Mouse (Mus musculus): ENCODE measurements around the gene Cdk2. TPM values are rescaled to one million over a fixed set of nuclear protein-coding genes. Genes with fewer than 3 reads are reported as not detected.

Gene Cdk2
- polyA plus RNA-seq, 1 experiment: 22.5 TPM

DNA sequence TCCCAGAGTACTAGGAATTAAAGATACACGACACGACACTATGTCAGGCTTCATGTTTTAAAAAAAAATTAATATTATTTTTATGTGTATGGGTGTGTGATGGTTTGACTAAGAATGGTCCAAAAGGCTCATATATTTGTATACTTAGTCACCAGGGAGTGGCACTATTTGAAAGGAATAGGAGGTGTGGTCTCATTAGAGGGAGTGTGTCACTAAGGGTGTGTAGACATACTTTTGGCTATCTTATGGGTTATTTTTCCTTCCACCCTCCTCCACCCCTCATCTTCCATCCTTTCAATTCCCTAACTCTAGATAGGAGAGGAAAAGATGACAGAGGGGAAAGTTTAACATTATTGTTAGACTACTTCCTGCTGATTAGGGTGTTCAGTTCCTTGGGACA lies 39.0 kb downstream of the Cdk2 start:
- DNase-seq (ENCODE audit: low read depth): no peak
- TF ChIP-seq POLR2A (IDR thresholded peaks at IDR 0.05; ENCODE audit: borderline replicate concordance, extremely low read depth, insufficient read depth, insufficient read length, poor library complexity, severe bottlenecking): no peak
- TF ChIP-seq CTCF (IDR thresholded peaks at IDR 0.05; ENCODE audit: borderline replicate concordance, extremely low read depth, insufficient read depth, insufficient read length): no peak

DNA sequence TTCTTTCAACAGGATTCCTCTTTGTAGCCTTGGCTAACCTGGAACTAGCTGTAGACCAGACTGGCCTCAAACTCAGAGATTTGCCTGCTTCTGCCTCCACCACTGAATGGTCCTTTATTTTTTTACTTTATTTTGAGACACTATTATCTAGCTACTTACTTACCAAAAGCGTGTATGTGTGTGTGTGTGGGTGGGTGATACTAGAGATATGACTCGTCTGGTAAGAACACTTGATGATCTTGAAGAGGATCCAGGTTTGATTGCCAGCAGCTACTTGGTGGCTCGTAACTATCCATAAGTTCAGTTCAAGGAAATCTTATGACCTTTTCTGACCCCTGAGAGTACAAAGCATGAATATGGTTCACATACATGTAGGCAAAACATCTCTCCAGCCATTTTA lies 39.5 kb downstream of the Cdk2 start:
- no peak for TF ChIP-seq CTCF (IDR thresholded peaks at IDR 0.05; ENCODE audit: borderline replicate concordance, extremely low read depth, insufficient read depth, insufficient read length)
- no peak for TF ChIP-seq POLR2A (IDR thresholded peaks at IDR 0.05; ENCODE audit: borderline replicate concordance, extremely low read depth, insufficient read depth, insufficient read length, poor library complexity, severe bottlenecking)

GRCm38 (mm10) chr10:128664808-128665207 lies 40.0 kb downstream of the Cdk2 start:
- TF ChIP-seq POLR2A (IDR thresholded peaks at IDR 0.05; ENCODE audit: borderline replicate concordance, extremely low read depth, insufficient read depth, insufficient read length, poor library complexity, severe bottlenecking) (no peak), CTCF (IDR thresholded peaks at IDR 0.05; ENCODE audit: borderline replicate concordance, extremely low read depth, insufficient read depth, insufficient read length) (no peak)
- no peak for DNase-seq (ENCODE audit: low read depth)

More for the DNA sequence above, 39.5 kb downstream of the Cdk2 start:
- no peak for DNase-seq (ENCODE audit: low read depth)

DNA sequence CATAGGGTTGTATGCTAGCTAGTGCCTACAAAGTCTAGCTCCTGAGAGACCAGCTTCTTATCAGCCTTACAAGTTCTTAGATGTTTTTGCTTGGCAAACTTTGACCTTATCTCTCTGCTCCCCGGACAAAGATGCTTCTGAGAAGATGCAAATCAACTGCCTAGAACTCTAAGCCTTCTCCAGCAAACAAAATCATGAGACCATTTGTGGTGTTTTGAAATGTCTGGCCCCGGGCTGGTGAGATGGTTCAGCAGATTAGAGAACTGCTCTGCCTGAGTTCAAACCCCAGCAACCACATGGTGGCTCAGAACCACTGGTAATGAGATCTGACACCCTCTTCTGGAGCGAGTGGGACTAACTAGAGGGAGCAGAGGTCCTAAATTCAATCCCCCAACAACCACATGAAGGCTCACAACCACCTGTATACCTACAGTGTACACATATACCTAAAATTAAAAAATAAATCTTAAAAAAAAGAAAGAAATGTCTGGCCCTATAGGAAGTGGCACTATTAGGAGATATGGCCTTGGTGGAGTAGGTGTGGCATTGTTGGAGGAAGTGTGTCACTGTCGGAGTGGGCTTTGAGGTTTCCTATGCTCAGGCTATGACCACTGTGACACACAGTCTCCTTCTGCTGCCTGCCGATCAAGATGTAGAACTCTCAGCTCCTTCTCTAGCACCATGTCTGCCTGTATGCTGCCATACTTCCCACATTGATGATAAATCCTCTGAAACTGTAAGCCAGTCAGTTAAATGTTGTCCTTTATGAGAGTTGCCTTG lies 41.2 kb downstream of the Cdk2 start:
- TF ChIP-seq POLR2A (IDR thresholded peaks at IDR 0.05; ENCODE audit: borderline replicate concordance, extremely low read depth, insufficient read depth, insufficient read length, poor library complexity, severe bottlenecking): no peak
- TF ChIP-seq CTCF (IDR thresholded peaks at IDR 0.05; ENCODE audit: borderline replicate concordance, extremely low read depth, insufficient read depth, insufficient read length): no peak
- no peak for DNase-seq (ENCODE audit: low read depth)

DNA sequence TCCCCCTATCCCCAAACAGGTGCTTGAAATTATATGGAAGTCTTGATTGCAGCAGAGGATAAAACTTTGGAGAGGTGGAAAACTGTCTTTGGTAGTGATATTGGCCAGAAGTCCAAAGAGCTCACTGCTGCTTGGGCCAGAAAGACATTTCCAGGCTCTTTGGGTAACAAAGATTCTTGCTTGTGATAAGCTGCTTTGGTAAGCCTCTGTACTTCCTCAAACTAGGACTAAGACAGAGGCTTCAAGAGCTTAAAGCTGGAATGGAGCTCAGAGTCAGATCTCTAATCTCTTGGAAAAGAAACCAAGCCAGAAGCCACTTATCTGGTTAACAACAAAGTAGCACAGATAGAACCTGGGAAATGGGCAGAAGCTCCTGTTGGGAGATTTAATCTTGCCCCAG lies 42.4 kb downstream of the Cdk2 start:
- TF ChIP-seq CTCF (IDR thresholded peaks at IDR 0.05; ENCODE audit: borderline replicate concordance, extremely low read depth, insufficient read depth, insufficient read length) (no peak), POLR2A (IDR thresholded peaks at IDR 0.05; ENCODE audit: borderline replicate concordance, extremely low read depth, insufficient read depth, insufficient read length, poor library complexity, severe bottlenecking) (no peak)
- DNase-seq (ENCODE audit: low read depth): no peak

- no peak for TF ChIP-seq CTCF (IDR thresholded peaks at IDR 0.05; ENCODE audit: borderline replicate concordance, extremely low read depth, insufficient read depth, insufficient read length)
- TF ChIP-seq POLR2A (IDR thresholded peaks at IDR 0.05; ENCODE audit: borderline replicate concordance, extremely low read depth, insufficient read depth, insufficient read length, poor library complexity, severe bottlenecking): no peak
- no peak for DNase-seq (ENCODE audit: low read depth)
Measured at GRCm38 (mm10) chr10:128659490-128659889, 45.3 kb downstream of the Cdk2 start.

DNA sequence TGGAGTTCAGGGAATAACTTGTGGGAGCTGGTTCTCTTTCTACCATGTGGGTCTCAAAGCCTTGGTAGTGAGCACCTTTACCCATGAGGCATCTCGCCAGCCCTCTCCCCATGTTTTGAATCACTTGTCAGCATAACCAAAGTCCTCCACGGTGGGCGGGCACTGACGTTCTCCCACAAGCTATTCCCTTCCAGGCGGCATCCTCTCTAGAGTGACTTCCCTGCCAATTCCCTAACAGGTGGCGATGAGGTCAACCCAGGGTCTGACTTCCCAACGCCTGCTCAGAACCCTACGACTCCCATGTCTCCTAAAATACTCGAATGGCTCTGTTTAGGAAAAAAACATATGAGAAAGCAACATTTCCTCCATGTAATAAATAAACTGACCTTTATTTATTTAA lies 47.0 kb downstream of the Cdk2 start:
- DNase-seq (ENCODE audit: low read depth): no peak
- TF ChIP-seq CTCF (IDR thresholded peaks at IDR 0.05; ENCODE audit: borderline replicate concordance, extremely low read depth, insufficient read depth, insufficient read length) (no peak), POLR2A (IDR thresholded peaks at IDR 0.05; ENCODE audit: borderline replicate concordance, extremely low read depth, insufficient read depth, insufficient read length, poor library complexity, severe bottlenecking) (no peak)

GRCm38 (mm10) chr10:128656731-128657130 lies 48.1 kb downstream of the Cdk2 start:
- TF ChIP-seq POLR2A (IDR thresholded peaks at IDR 0.05; ENCODE audit: borderline replicate concordance, extremely low read depth, insufficient read depth, insufficient read length, poor library complexity, severe bottlenecking): no peak
- no peak for TF ChIP-seq CTCF (IDR thresholded peaks at IDR 0.05; ENCODE audit: borderline replicate concordance, extremely low read depth, insufficient read depth, insufficient read length)
- DNase-seq (ENCODE audit: low read depth): no peak

- no peak for DNase-seq (ENCODE audit: low read depth)
- TF ChIP-seq CTCF (IDR thresholded peaks at IDR 0.05; ENCODE audit: borderline replicate concordance, extremely low read depth, insufficient read depth, insufficient read length): no peak
- TF ChIP-seq POLR2A (IDR thresholded peaks at IDR 0.05; ENCODE audit: borderline replicate concordance, extremely low read depth, insufficient read depth, insufficient read length, poor library complexity, severe bottlenecking): no peak
Measured at GRCm38 (mm10) chr10:128655254-128655653, 49.6 kb downstream of the Cdk2 start.

DNA sequence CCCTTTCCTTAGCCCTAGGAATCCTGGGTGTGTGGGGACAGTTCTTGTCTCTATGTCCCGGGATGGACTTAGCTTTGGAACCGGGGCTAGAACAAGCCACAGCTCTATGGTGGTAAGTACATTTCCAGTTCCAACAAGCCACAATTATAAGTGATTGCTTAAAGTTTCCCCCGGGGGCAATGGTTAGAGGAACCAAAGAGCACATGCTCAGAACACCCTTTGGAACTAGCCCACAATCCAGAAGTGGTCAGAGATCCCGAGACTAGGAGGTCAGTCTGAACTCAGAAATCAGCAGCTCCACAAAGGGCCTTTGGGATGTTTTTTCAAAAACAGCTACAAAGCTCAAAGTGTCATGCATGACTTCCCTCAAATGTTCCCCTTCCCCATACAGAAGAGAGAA lies 51.0 kb downstream of the Cdk2 start:
- TF ChIP-seq CTCF (IDR thresholded peaks at IDR 0.05; ENCODE audit: borderline replicate concordance, extremely low read depth, insufficient read depth, insufficient read length): no peak
- DNase-seq (ENCODE audit: low read depth): no peak

Other genes starting within 250 kb of the Cdk2 start
- gene Smarcc2, start 245.8 kb downstream of the Cdk2 start, polyA plus RNA-seq (2012; rRNA removed): 377 and 390 TPM in 2 replicates
- gene Myl6, start 210.9 kb downstream of the Cdk2 start, polyA plus RNA-seq (2012; rRNA removed): 1,007 and 1,045 TPM in 2 replicates
- gene Myl6b, start 206.3 kb downstream of the Cdk2 start, polyA plus RNA-seq (2012; rRNA removed): 31.6 and 36.4 TPM in 2 replicates
- gene Esyt1, start 179.2 kb downstream of the Cdk2 start, polyA plus RNA-seq (2012; rRNA removed): 15.4 and 20.1 TPM in 2 replicates
- 19.3 and 23.1 TPM in 2 replicates for gene Zc3h10, start 157.3 kb downstream of the Cdk2 start, polyA plus RNA-seq (2012; rRNA removed)
- 2,223 TPM in 2 replicates for gene Rpl41, start 155.7 kb downstream of the Cdk2 start, polyA plus RNA-seq (2012; rRNA removed)
- gene Pa2g4, start 139.0 kb downstream of the Cdk2 start, polyA plus RNA-seq (2012; rRNA removed): 117 and 123 TPM in 2 replicates
- gene Erbb3, start 115.4 kb downstream of the Cdk2 start, polyA plus RNA-seq (2012; rRNA removed): 0.87 and 1.5 TPM in 2 replicates
- 896 and 1,032 TPM in 2 replicates for gene Rps26, start 78.3 kb downstream of the Cdk2 start, polyA plus RNA-seq (2012; rRNA removed)
- 18.8 and 31.3 TPM in 2 replicates for gene Ikzf4, start 59.0 kb downstream of the Cdk2 start, polyA plus RNA-seq (2012; rRNA removed)
- gene Suox, start 31.0 kb downstream of the Cdk2 start, polyA plus RNA-seq (2012; rRNA removed): 10.8 and 11.4 TPM in 2 replicates
- gene Rab5b, start 8.8 kb downstream of the Cdk2 start, polyA plus RNA-seq (2012; rRNA removed): 108 and 116 TPM in 2 replicates
- 1.1 and 1.5 TPM in 2 replicates for gene Pmel, start 836 bp downstream of the Cdk2 start, polyA plus RNA-seq (2012; rRNA removed)
- 8.6 and 8.8 TPM in 2 replicates for gene Dgka, start 39.8 kb upstream of the Cdk2 start, polyA plus RNA-seq (2012; rRNA removed)
- gene Pym1, start 42.9 kb upstream of the Cdk2 start, polyA plus RNA-seq (2012; rRNA removed): 58.2 and 65.4 TPM in 2 replicates
- 0.54 and 0.77 TPM in 2 replicates for gene Mmp19, start 85.9 kb upstream of the Cdk2 start, polyA plus RNA-seq (2012; rRNA removed)
- 18.6 and 30.5 TPM in 2 replicates for gene Dnajc14, start 99.0 kb upstream of the Cdk2 start, polyA plus RNA-seq (2012; rRNA removed)
- gene Tmem198b, start 99.3 kb upstream of the Cdk2 start, polyA plus RNA-seq (2012; rRNA removed): 24.2 and 29.0 TPM in 2 replicates
- 79.6 and 82.0 TPM in 2 replicates for gene Sarnp, start 112.3 kb upstream of the Cdk2 start, polyA plus RNA-seq (2012; rRNA removed)
- gene Ormdl2, start 116.6 kb upstream of the Cdk2 start, polyA plus RNA-seq (2012; rRNA removed): 22.6 and 33.7 TPM in 2 replicates
- gene Gdf11, start 186.7 kb upstream of the Cdk2 start, polyA plus RNA-seq (2012; rRNA removed): 10.1 and 17.4 TPM in 2 replicates
- gene Cd63, start 196.0 kb upstream of the Cdk2 start, polyA plus RNA-seq (2012; rRNA removed): 59.6 and 74.0 TPM in 2 replicates
- gene Rdh5, start 217.9 kb upstream of the Cdk2 start, polyA plus RNA-seq (2012; rRNA removed): 21.7 and 23.6 TPM in 2 replicates
- gene Bloc1s1, start 219.0 kb upstream of the Cdk2 start, polyA plus RNA-seq (2012; rRNA removed): 269 and 298 TPM in 2 replicates
- 5.8 and 7.1 TPM in 2 replicates for gene Itga7, start 228.8 kb upstream of the Cdk2 start, polyA plus RNA-seq (2012; rRNA removed)

Measured in brain, embryonic 14.5 days (tissue).